Mouse (Mus musculus) T-helper 17 cell (primary cell): ENCODE measurements around the gene Zkscan7.
"Not testable (repeated sequence)": the region's sequence is repeated elsewhere in the genome, so short reads cannot be mapped to it uniquely, and the experiment has no call there.

Source experiments
- in situ Hi-C, 2 experiments: fragments of 300-600 bp; cut with MboI, MseI; formaldehyde crosslinking; loops; 1 replicate in 1 of 2; 2 replicates in 1 of 2; pipeline ENCODE4 v1.15.1; 2025; ENCODE audit warnings: high pct_unique_total_duplicates in 2 of 2

Gene Zkscan7

DNA sequence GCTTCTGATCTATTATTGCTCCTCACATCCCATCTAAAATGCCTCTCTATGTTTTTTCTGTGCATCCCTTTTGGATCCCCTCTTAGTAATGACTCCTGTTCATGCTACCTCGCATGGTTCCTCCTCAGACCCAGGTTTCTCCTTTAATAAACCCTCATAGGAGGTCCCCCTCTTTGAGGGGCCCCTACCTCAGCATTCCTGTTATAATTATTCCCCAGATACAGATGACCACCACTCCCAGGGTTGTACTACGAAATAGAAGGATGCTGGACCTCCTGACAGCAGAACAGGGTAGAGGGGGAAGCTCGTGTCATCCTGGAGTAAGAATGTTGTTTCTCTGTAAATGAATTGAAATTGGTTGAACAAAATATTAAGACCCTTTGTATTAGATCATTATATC, at the start of gene Zkscan7:
Zkscan7 (plus strand) TSS at position 301 of the 400 bp plus-strand sequence.
- in situ Hi-C loops: loop anchor here in 1 of 2 experiments (10.0 kb wide), 1 partner anchor 1311 kb away; no protein-coding TSS in a partner anchor

DNA sequence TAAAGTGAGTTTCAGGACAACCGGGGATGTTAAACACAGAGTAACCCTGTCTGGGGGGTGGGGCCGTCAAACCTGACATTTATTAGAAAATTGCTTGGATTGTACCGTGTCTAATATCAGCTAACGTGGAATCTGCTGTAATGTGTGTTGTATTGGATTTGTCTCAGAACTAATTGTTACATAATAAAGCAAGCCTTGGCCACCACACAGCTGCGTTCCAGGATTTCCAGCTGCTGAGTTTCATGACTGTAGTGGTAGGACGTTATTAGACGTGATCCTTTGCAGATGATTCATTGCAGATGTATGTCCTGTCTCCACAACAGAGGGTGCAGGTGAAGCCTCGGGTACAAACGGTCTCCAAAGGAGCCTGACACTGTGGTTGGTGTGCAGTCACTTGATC, 49.4 kb upstream of the Zkscan7 start:
- in situ Hi-C loops: no loop called here

DNA sequence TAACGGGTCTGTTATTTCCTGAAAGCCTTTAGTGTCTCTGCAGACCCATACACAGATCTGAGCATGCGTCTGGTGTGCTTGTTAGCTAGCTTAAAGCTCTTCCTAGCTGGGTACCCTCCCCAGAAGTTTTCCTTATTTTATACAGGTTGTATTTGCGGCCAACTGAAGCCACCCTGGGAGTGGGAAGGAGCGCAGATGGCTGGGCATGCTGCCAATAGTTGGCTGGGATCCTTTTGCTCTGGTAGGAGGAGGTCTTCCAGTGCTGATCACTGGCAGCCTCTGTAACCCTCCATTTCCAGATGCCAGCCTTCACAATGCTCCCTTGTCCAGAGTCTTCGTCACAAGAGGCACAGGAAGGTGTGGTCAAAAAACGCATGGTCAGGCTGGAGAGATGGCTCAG, 48.7 kb upstream of the Zkscan7 start:
- in situ Hi-C loops: no loop called here

DNA sequence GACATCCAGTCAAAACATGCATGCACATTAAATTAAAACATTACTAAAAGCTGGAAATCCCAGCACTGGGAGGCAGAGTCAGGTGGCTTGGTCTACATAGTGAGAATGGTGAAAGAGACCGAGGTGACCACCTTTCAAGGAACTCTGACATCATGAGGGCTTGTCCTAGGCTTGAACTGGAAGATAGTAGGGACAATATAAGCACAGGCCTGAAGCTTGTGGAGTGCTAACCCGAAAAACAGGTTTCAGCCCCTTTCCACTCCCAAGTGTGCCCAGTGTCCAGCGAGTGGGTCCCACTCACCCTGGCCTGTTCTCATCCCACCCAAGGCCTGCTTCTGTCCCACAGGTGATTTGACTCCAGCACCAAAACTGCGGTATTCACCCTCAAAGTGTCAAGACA, 48.3 kb upstream of the Zkscan7 start:
- in situ Hi-C loops: no loop called here

DNA sequence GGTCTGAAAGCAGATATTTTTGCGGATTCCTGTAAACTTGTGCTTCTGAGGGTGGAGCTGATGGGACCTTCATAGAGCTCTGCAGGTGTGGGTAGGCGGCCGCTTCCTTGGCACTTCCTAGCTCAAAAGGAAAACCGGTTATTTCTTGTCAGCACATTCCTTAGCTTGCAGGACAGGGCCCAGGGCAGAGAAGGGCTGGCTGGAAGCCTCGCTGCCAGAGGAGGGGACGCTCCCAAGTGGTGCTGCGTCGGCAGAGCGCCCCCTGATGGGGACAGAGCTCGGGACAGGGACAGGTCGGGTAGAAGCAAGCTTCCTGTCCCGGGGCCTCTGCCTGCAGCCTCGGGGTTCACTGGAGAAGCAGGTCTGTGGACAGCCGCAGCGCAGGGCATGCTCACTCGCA, 47.8 kb upstream of the Zkscan7 start:
- in situ Hi-C loops: no loop called here

DNA sequence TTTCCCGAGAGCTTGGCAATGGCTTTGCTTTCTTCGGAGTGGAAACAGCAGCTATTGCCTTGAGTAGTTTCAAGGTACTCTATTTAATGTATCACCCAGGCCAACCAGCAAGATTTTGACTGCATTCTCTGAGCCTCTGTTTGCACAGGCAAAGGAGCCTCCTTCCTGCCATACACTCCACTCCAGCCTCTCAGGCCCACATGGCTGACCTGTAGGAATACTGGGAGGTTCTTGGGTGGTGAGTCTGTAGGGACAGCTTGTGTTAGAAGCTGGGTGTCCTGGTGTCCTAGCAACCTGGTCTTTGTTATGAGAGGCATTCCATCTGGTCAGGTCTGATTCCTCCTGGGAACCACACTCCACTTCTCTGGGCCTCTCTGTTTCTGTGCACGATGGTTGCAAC, 41.7 kb upstream of the Zkscan7 start, which contains the start of gene Gm35549:
Gm35549 (minus strand) TSS at position 276 of the 400 bp plus-strand sequence.
- in situ Hi-C loops: no loop called here

DNA sequence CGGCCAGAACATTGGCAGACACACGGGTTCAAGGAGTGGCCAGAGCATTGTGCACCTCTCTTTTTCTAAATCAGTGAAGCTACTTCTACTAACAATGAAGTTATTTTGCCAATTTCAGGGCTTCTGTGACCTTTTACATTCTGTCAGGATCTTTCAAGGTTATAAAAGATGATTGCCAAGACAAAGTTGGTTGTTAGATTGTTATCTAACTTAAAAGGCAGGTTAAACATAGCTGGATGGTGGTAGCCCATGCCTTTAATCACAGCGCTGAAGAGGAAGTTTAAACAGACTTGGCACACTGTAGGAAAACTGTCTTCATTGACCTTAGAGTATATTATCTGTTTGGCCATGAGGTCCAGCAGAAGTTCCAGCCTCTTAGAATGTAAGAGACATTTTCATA, 39.9 kb upstream of the Zkscan7 start:
- in situ Hi-C loops: no loop called here

DNA sequence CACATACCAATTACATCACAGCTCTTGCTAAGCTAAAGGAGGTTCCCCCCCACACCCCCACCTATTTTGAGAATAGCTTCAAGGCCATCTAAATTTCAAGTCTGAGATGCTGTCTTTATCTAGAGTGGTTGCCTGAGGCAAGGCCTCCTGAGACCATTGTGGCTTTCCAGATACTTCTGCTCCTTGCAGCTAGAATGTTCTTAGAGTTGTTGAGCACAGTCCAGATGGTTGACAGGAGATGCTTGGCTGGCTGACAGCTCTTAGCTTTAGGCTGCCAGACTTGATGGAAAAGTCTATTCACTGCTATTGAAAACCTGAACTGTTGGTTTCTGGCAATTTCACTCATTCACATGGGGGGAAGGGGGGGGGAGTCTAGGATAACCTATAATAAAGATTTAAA, 39.3 kb upstream of the Zkscan7 start:
- in situ Hi-C loops: no loop called here

DNA sequence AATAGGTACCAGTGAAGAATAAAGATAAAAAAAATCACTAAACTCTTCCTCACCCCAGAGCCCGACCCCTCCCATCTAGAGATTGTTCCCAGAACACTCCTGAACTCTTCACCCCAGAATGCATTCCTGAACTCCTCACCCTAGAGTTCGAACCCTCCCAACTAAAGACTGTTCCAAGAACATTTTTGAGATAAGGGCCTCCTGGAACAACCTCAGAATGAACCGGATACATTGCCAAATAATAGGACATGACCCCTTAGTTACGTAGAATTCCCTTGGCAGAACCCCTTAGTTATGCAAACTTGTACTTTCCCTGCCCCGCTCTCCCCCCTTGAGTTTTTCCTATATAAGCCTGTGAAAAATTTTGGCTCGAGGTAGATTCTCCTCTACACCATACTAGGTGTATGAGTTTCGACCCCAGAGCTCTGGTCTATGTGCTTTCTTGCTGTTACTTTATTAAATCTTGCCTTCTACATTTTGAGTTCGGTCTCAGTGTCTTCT, 37.6 kb upstream of the Zkscan7 start:
- in situ Hi-C loops: not testable (repeated sequence)

DNA sequence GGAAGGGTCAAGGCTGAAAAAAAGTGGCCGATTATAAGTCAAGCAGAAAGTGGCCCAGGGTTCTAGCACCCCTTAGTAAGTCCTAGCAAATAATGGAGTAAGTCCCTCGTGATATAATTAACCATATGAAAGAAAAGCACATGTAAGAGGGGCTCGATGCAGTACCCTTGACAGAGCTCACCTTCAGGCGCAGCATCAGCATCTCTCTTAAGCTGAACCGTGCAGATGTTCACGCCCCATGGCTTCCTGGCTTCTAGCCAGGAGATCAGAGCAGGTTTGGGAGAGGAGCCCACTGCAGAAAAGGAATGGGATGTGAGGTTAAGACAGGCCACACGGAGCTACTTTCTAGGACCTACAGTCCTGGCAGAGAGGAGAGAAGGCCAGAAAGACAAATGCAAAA, 31.0 kb upstream of the Zkscan7 start:
- in situ Hi-C loops: loop anchor here in 1 of 2 experiments (5.0 kb wide), 1 partner anchor 38 kb away; no protein-coding TSS in a partner anchor

DNA sequence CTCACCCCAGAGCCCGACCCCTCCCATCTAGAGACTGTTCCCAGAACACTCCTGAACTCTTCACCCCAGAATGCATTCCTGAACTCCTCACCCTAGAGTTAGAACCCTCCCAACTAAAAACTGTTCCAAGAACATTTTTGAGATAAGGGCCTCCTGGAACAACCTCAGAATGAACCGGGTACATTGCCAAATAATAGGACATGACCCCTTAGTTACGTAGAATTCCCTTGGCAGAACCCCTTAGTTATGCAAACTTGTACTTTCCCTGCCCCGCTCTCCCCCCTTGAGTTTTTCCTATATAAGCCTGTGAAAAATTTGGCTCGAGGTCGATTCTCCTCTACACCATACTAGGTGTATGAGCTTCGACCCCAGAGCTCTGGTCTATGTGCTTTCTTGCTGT, 30.3 kb upstream of the Zkscan7 start:
- in situ Hi-C loops: not testable (repeated sequence)

DNA sequence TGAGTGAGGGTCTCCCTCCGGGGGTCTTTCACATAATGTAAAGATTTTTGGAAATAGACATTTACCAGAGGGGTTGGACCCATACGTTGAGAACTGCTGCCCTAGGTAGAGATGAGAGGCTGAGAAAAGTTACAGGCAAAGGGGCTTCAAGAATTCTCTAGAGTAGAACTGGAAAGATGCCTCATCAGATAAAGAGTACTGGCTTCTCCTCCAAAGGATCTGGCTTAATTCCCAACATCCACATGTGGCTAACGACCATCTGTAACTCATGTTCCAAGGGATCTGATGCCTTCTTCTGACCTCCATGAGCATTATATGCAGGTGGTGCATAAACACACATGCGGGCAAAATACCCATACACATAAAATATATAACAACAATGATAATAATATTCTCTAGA, 29.9 kb upstream of the Zkscan7 start:
- in situ Hi-C loops: no loop called here

DNA sequence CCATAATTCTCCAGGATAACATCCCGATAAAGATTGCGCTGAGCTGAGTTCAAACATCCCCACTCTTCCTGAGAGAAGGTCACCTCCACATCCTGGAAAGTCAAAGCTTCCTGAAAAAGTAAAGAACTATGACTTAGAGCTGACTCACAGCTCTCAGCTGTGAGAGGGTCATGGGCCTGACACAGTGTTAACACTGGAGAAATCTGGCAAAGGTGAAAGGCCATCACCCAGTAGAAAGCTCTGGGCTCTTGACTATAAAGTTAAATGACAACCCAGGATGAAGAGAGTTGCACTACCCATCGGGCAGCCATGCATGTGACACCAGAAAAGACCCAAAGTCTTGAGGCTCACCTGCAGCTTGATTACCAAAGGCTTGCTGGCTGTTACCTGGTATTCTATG, 28.8 kb upstream of the Zkscan7 start:
- in situ Hi-C loops: no loop called here

DNA sequence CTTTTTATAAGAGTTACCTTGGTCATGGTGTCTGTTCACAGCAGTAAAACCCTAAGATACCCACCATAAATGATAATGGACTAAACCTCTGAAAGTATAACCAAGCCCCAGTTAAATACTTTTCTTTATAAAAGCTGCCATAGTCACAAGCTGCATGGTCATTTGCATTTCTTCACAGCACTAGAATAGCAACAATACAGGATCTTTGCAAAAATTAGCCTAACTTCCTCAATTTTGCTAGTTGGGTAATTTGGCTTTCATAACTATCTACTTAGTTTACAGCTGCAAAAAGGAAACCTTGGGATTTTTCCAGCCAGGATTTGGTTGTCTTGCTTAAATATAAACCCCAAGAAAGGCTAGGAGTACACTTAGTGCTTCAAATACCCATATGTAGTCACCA, 24.7 kb upstream of the Zkscan7 start:
- in situ Hi-C loops: no loop called here

DNA sequence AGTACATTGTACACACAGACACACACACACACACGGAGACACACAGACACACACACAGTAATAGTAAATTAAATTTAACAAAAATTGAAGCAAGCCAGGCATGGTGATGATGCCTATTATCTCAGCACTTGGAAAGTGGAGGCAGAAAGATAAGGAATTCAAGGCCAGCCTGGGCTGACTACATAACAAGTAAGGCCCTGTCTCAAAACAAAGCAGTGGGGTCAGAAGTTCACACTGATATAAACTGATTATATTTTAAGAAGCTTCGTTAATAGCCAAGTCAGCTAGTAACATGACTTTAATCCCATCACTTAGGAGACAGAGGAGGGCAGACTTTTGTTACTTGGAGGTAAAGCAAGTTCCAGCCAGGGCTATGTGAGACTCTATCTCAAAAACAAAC, 21.8 kb upstream of the Zkscan7 start:
- in situ Hi-C loops: no loop called here

DNA sequence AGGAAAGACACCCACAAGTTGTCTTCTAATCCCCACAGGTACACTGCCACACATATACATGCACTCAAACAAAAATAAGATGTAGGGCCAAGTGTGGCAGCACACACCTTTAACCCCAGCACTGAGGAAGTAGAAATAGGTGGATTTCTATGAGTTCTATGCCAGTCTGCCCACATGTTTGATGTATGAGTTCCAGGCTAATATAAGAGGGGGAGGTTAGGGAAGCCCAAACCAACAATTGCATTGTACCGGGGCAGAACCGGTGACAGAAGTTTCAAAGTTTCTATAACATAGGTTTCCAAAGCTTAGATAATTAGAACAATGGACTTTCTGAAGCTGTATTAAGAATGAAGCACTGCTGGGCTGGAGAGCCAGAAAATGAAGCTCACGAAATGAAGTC, 20.6 kb upstream of the Zkscan7 start:
- in situ Hi-C loops: loop anchor here in 1 of 2 experiments (5.0 kb wide), 1 partner anchor 82 kb away; no protein-coding TSS in a partner anchor

DNA sequence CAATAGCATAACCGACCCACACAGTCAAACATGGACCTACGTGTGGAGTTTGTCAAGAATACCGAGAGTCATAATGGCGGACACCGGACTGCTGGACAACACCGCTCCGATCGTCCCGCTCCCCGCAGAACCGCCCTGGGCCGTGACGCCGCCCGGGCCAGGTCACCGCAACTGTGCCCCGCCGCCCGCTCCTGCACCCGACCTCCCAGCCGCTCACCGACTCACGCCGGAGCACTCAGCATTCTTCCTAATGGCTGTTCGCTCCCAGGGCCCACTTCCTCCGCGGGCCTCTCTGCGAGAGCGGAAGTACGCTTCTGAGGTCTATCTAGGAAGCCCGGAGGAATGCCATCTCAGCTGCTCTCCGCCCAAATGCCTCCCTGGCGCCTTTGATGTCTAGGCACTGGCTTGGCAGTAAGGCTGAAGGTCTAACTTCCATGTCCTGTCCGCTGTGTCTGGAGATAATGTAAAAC, 19.8 kb upstream of the Zkscan7 start, which contains the start of gene Zfp445:
Zfp445 (minus strand) TSS at position 310 of the 470 bp plus-strand sequence.
- in situ Hi-C loops: loop anchor here in 1 of 2 experiments (5.0 kb wide), 1 partner anchor 82 kb away; no protein-coding TSS in a partner anchor

DNA sequence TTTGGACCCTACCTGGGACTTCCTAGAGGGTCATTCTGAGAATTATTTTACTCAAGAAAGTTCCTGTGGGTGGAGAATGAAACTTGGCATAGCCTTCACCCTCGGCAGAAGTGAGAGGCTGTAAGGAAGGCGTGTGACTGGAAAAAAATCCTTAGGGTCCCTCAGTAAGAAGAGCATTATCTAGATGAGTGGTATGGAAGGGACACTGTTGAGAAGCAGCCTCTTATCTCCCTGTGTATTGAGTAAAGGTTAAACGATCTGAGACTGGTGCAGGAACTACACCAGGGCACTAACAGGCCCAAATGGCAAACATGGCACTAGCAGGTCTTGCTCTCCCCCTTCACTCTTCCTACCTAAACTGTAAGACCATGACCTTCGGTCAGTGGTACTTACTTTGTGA, 19.3 kb upstream of the Zkscan7 start:
- in situ Hi-C loops: loop anchor here in 1 of 2 experiments (5.0 kb wide), 1 partner anchor 81 kb away; no protein-coding TSS in a partner anchor

DNA sequence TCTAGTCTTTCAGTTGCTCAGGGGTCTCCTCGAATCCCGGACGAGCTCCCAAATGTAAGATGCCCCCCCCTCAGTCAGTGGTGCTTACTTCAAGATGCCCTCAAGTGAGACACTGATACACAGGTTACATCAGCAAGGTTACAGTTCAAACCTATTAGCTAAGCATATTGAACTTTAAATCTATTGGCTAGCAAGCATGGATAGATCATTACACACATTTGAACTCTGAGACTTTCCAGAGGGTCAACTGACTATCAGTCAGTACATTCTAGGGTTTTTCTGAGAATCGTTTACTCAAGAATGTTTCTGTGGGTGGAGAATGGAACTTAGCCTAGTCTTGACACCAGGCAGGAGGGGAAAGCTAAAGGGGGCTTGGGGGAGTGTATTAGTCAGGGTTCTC, 12.9 kb upstream of the Zkscan7 start:
- in situ Hi-C loops: no loop called here

DNA sequence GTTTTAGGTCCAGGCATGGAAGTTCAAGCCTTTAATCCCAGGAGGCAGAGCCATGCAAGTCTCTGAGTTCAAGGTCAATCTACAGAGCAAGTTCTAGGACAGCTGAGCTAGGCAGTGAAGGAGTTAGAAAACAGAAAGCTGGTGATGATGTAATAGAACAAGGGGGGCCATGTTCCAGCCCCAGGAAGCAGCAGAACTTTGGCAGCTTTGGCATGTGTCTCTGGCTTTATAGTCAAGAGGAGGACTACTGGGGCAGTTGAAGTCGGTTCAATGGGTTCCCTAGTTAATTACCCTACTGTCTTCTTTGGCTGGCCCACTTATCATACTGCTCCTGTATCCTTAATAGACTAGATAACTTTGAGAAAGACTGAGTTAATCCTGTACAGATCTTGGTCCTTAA, 10.8 kb upstream of the Zkscan7 start:
- in situ Hi-C loops: no loop called here

DNA sequence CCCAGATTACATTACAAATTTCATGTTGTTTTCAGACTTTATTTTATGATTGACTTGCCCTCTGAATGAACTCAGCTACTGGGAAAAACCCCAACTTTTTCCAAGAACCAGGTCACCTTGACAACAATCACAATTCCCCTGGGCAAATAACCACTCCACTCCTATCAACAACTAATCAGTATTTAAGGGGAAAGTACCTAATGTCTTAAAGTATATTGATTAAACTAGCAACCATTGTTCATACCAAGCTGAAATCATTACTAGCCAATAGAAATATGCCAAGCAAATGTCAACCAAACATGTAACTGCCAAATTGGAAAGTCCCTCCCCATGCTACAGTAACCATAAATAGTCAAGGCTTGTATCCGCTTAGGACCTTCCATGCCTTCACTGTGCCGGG, 10.3 kb upstream of the Zkscan7 start:
- in situ Hi-C loops: no loop called here

DNA sequence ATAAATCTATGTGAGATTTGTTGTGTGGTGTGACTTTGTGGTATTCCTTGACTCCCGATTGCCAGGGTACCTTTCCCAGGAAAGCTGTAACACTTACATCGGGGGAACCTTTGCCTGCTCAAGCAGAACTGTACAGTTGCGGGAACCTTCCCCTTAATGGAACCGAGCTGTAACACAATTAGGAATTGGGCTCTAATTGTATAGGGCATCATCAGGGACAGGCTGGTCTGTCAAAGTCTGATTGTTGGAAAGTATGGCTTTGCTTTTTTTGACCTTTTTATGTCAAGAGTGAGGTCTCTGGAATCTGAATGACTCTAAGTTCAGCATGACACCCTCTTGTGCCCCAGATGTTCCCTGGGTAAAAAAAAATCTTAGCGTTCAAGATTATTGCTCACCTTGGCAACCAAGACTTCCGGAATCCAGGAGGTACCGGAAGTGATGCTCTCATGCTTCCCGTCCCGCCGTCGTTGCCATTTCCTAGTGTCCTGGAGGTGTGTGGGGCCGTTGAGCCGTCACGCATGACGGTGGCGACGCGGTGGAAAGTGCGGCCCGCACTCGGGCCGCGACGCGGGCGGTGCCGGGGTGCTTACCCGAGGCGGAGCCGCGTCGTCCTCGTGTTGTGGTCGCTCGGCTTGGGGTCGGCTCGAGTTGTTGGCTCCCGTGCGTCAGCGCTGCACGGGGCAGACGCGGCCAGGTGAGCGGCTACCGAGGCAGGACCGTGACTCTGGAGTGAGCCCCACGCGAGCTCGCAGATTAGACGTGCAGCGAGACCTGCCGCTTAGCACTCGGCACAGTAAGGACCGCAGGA, 1.1 kb downstream of the Zkscan7 start:
- in situ Hi-C loops: loop anchor here in 1 of 2 experiments (10.0 kb wide), 1 partner anchor 1312 kb away; no protein-coding TSS in a partner anchor

DNA sequence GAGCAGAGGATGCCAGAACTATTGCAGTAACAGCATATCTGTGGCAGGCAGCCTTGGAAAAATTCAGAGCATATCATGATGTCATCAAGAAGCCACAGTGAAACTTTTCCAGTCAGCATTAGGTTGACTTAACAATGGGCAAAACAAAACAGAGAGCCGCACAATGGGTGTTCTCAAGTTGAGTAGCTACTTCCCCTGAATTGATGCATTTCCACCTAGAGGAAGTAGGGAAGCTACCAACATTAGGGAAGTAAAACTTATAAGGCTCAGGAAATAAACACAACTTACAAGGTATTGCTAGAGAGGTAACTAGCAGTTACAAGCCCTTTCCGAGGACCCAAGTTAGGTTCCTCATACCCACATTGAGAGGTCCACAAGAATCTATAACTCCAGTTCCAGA, 15.6 kb downstream of the Zkscan7 start:
- in situ Hi-C loops: no loop called here
